Mouse (Mus musculus): ENCODE measurements around the gene Gpn2. TPM values are rescaled to one million over a fixed set of nuclear protein-coding genes. Genes with fewer than 3 reads are reported as not detected.

Gpn2 gene
- total RNA-seq, 2 experiments from 2014 or later, result 9.5 to 10.6 TPM

DNA sequence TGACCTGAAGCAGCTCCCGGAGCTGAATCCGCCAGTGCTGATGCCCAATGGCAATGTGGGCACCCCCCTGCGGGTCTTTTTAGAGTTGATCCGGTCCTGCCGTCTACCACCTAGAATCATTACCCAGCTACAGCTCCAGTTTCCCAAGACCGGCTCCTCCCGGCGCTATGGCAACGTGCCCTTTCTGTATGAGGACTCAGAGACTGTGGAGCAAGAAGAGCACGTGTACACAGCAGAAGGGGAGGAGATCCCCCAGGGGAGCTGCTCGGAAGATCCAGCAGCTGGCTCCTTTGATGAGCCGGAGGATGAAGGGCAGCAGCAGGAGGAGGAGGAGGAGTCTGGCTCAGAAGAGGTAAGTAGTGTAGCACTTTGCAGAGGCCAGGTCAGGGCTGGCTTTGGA is 6.2 kb upstream of the Gpn2 start:
- intact Hi-C loops (cut with DNase I), result no loop called here
- DNase-seq (ENCODE audit: low spot score in 2 of 2), result no peak

GRCm38 (mm10) chr4:133583690-133584058 is 488 bp upstream of the Gpn2 start:
- no peak for DNase-seq (ENCODE audit: low spot score in 2 of 2)
- intact Hi-C loops (cut with DNase I), result no loop called here

DNA sequence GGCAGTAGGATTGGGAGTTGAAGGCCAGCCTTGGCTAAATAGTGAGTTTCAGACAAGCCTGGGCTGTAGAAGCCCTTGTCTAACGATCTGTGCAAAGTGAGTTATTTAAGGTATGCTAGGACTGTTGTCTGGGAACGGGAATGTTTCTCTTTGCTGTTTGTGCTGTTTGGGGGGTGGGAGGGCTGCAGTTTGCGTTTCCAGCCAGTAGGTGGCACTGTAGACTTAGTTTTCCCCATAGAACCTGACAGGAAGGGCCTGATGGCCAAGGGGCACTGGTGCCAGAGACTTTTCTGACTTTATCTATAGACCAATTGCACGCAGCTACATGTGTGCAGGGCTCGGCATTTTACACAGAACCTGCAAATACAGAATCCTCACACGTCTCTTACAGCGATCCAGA is 8.4 kb downstream of the Gpn2 start:
- DNase-seq (ENCODE audit: low spot score in 2 of 2), result peak; percentile 37 to 69
- intact Hi-C loops (cut with DNase I), result loop anchor here (1.0 to 5.0 kb wide), 2 partner anchors 60 to 237 kb away; partner anchors contain the start of gene Zdhhc18

DNA sequence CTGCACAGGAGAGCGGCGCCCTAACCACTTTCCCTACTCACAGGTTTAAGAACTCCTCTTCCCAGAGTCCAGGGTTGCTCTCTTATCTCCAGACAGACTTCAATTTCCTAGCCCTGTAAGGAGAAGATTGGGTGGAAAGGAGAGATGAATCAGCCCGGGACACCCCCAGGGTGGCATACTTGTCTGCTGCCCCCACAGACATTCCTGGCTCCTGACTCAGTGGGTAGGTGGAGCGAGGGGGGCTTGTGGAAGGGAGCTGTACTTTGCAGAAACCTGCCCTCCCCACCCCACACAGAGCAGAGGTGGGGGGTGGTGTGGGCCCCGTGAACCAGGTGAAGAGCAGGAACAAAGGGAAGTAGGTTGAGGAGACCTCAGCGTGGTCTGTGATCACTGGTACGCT is 11.4 kb downstream of the Gpn2 start:
- intact Hi-C loops (cut with DNase I), result loop anchor here (5.0 kb wide), 1 partner anchor 37 kb away; no protein-coding TSS in a partner anchor
- no peak for DNase-seq (ENCODE audit: low spot score in 2 of 2)

DNA sequence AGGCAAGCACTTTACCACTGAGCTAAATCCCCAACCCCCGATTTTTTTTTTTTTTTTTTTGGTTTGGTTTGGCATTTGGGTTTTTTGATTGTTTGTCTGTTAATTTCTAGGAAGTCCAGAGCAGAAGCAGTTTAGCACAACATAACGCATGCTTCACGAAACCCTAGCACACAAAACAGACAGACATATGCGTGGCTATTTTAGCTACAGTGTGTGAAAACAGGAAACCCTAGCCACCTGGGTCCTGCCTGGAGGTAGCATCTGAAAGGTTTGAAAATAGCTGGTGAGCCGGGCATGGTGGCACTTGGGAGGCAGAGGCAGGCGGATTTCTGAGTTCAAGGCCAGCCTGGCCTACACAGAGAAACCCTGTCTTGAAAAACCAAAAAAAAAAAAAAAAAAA is 11.9 kb downstream of the Gpn2 start:
- intact Hi-C loops (cut with DNase I), result loop anchor here (5.0 kb wide), 1 partner anchor 36 kb away; no protein-coding TSS in a partner anchor

GRCm38 (mm10) chr4:133598616-133599015 is 14.5 kb downstream of the Gpn2 start:
- intact Hi-C loops (cut with DNase I), result loop anchor here (5.0 kb wide), 1 partner anchor 34 kb away; no protein-coding TSS in a partner anchor

More for the DNA sequence above, 11.9 kb downstream of the Gpn2 start:
- no peak for DNase-seq (ENCODE audit: low spot score in 2 of 2)

DNA sequence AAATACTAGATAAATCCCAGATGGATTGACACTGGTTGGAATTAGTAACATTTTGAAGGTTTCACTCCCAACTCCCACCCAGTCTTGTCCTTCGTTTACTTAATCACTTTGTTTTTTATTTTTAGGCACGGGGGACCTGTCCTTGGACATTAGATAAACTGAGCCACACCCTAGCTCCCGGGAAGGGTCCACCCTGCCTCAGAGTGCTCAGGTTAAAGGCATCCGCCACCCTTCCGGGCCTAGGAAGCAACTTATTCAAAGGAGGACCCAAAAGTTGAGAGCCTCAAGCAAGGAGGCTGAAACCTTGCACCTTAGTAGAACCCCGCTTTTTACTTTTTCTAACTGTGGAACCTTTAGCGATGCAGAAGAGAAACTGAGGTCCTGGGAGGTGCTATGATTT is 15.0 kb downstream of the Gpn2 start:
- intact Hi-C loops (cut with DNase I), result loop anchor here (5.0 kb wide), 1 partner anchor 33 kb away; no protein-coding TSS in a partner anchor
- no peak for DNase-seq (ENCODE audit: low spot score in 2 of 2)

More at GRCm38 (mm10) chr4:133598616-133599015, 14.5 kb downstream of the Gpn2 start:
- DNase-seq (ENCODE audit: low spot score in 2 of 2), result no peak

DNA sequence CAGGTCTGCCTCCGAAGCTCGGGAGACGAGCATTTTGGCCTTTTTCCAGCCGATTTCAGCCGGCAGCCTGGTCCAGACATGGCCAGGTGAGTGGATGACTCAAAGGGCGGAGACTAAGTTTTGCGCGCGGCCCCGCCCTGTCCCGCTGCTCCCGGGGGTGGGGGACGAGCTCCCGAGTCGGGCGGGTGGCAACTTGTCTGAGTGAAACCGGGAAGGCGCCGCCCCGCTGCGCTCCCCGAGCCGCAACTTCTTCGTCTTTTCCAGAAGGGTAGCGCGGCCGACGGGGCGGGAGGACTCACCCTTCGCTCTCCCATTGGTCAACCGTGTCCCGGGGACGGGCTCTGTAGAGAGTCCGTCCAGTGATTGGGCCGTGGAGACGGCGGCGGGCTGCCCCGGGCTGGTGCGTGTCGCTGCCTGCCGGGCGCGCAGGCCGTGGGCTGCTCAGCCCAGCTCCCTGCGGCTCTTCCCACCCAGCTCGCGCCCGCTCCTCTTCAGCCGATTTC is 15.5 kb downstream of the Gpn2 start:
- intact Hi-C loops (cut with DNase I), result loop anchor here (5.0 kb wide), 1 partner anchor 33 kb away; no protein-coding TSS in a partner anchor

GRCm38 (mm10) chr4:133600306-133600705 is 16.1 kb downstream of the Gpn2 start:
- intact Hi-C loops (cut with DNase I), result no loop called here

More for the DNA sequence above, 15.5 kb downstream of the Gpn2 start:
- DNase-seq (ENCODE audit: low spot score in 2 of 2), result peak; percentile 78 to 79

GRCm38 (mm10) chr4:133601721-133602218 is 17.6 kb downstream of the Gpn2 start, which contains the start of gene Sfn:
Sfn (minus strand) TSS chr4:133602168.
- no peak for DNase-seq (ENCODE audit: low spot score in 2 of 2)
- intact Hi-C loops (cut with DNase I), result no loop called here

More at GRCm38 (mm10) chr4:133600306-133600705, 16.1 kb downstream of the Gpn2 start:
- no peak for DNase-seq (ENCODE audit: low spot score in 2 of 2)

DNA sequence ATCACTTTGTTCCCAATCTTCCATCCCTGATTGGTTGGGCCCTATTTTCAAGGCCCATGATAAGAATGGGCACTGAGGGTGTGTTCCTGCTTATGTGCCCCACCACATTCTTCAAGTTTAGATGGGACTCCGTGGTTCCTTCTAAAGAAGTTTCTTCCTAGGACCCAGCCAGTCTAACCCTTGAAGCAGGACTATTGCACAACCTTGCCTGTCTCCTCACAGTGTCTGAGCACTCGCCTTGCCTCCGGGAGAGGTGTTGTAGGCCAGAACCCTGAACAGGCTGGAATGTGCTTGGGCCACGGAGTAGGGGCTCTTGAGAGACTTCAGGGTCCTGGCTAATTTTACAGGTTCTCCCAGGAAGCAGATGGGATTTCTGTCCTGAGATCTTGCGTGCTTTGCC is 18.9 kb downstream of the Gpn2 start:
- no peak for DNase-seq (ENCODE audit: low spot score in 2 of 2)
- intact Hi-C loops (cut with DNase I), result no loop called here

DNA sequence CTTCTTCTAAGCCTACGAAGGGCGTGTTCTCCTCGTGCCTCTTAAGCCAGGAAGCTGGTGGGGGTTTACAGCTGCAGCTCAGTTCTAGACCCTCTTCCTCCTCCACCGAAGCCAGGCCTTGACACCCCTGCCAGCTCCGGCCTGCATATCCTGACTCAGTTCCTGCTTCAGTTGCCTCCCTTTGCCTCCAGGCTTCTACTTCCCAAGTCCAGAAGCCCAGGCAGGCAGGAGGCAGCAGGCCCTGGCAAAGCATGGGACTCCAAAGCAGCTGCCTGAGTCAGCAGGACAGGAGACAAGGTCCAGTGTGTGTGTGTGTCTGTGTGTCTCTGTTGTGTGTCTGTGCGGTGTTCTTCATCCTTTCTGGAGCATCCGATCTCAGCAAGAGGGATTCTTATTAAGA is 20.0 kb downstream of the Gpn2 start:
- no peak for DNase-seq (ENCODE audit: low spot score in 2 of 2)
- intact Hi-C loops (cut with DNase I), result no loop called here

- intact Hi-C loops (cut with DNase I), result no loop called here
- DNase-seq (ENCODE audit: low spot score in 2 of 2), result no peak
Observed at GRCm38 (mm10) chr4:133604856-133605255, 20.7 kb downstream of the Gpn2 start.

DNA sequence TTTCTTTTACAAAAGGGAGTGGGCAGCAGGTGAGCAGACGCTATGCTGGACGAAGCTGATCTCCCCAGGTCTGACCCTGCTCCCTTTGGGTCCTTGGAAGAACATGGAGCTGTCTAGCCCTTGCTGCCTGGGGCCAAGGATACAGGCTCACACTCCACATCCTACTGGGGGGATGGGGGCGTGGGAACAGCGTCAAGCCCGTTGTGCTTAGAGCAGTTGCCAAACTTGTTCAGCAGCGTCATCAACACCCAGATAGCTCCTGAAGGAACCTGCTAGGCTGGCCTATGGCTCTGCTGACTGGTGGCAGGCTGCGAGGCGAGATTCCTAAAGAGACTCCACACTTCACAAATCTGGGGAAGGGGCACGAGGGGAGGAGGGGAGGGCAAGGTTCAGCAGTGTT is 21.2 kb downstream of the Gpn2 start:
- DNase-seq (ENCODE audit: low spot score in 2 of 2), result no peak
- intact Hi-C loops (cut with DNase I), result no loop called here

- DNase-seq (ENCODE audit: low spot score in 2 of 2), result no peak
- intact Hi-C loops (cut with DNase I), result no loop called here
Observed at GRCm38 (mm10) chr4:133607284-133607683, 23.1 kb downstream of the Gpn2 start.

- intact Hi-C loops (cut with DNase I), result no loop called here
Observed at GRCm38 (mm10) chr4:133609719-133610118, 25.6 kb downstream of the Gpn2 start.

GRCm38 (mm10) chr4:133611815-133612214 is 27.7 kb downstream of the Gpn2 start:
- intact Hi-C loops (cut with DNase I), result no loop called here
- no peak for DNase-seq (ENCODE audit: low spot score in 2 of 2)

More at GRCm38 (mm10) chr4:133609719-133610118, 25.6 kb downstream of the Gpn2 start:
- DNase-seq (ENCODE audit: low spot score in 2 of 2), result peak; percentile 68 to 79

DNA sequence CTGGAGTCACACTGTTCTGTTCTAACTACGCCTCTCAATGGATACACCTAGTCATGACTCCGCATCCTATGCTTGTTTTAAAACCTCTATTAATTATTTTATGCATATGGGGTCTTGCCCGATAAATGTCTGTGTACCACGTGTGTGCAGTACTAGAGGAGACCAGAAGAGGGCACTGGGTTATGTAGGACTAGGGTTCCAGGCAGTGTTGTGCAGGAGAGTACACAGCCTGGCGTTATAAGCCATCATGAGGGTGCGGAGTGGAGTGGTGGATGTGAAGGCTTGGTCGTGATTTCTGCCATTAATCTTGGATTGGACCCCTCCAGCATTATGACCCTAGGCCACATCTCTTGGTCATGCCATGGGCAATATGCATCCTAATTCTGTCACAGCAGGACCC is 28.3 kb downstream of the Gpn2 start:
- no peak for DNase-seq (ENCODE audit: low spot score in 2 of 2)
- intact Hi-C loops (cut with DNase I), result no loop called here

GRCm38 (mm10) chr4:133613026-133613425 is 28.9 kb downstream of the Gpn2 start:
- DNase-seq (ENCODE audit: low spot score in 2 of 2), result no peak

DNA sequence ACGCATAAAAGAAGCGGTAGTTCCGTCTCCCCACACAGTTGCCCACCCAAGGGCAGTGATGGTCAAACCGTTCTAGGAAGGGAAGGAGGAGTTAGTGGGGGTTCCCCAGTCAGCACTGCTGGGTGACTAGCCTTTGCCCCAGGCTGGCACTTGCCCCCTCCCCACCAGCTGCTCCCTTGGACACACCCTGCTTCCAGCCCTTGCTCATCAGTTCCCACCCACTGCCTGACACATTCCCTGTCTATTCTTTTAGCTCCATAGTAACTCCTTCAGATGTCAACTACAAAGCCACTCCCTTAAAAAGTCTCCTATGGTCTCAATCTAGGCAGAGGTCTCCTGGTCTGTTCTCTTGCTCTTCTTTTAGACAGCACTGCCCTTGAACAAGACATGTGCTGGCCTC is 29.7 kb downstream of the Gpn2 start:
- intact Hi-C loops (cut with DNase I), result no loop called here
- DNase-seq (ENCODE audit: low spot score in 2 of 2), result no peak

More at GRCm38 (mm10) chr4:133613026-133613425, 28.9 kb downstream of the Gpn2 start:
- intact Hi-C loops (cut with DNase I), result no loop called here

DNA sequence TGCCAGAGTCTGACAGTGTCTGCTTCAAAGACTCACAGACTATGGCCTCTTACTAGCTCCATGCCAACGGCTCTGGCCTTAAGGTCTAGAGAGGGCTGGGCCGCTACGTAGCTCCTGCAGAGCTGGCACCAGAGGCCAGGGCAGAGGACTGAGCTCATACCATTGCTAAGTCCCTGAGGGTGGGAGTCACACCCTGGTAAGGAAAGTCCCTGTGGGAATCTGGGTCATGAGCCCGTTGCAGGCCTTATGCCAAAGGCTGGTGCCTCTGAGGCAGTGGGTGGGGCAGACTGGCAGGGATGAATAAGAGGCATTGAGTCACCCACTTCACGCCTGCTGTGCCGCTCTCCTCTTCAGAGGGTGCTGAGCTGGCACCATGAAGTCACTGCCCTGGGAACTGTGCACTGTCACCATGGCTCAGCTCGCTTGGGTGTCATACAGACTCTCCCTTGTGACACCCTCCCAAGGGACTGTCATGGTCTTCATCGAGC is 30.2 kb downstream of the Gpn2 start:
- intact Hi-C loops (cut with DNase I), result no loop called here
- peak; percentile 61 to 75 for DNase-seq (ENCODE audit: low spot score in 2 of 2)
